Mouse (Mus musculus) G1E (cell line): ENCODE results near the gene Gm20503.
A peak's percentile ranks its signal among the peaks of the same experiment; 100 is the strongest.

ENCODE experiments used
- CTCF ChIP-seq: IDR thresholded peaks from 2 replicates; pipeline ENCODE4 v1.5.1; 2012; ENCODE audit warnings: low read depth, low read length, inconsistent platforms, mixed read lengths
- TAL1 ChIP-seq: conservative IDR thresholded peaks from 2 replicates; pipeline ENCODE4 v1.6.1; 2012; ENCODE audit warnings: low read depth, low read length, inconsistent platforms, mixed read lengths

GRCm38 (mm10) chr4:58985157-58985648 is 17.8 kb upstream of the Gm20503 start:
- peak; percentile 61 for TF ChIP-seq CTCF
- TF ChIP-seq TAL1, result no peak
